Mouse (Mus musculus) frontal cortex, adult 2 months (tissue): ENCODE data around the gene Gm5965. TPM values are rescaled to one million over a fixed set of nuclear protein-coding genes. Genes with fewer than 3 reads are reported as not detected.
A peak's percentile ranks its signal among the peaks of the same experiment; 100 is the strongest.
"Not testable (repeated sequence)": the region's sequence is repeated elsewhere in the genome, so short reads cannot be mapped to it uniquely, and the experiment has no call there.

Source experiments
- DNase-seq, 2 experiments: peaks; one replicate each; pipeline ENCODE4 v3.0.0; 2022; ENCODE audit warnings: low spot score in 1 of 2; ENCODE audit errors: extremely low spot score in 1 of 2
- polyA plus RNA-seq: library from polyadenylated mRNA; depleted of rRNA; stranded (reverse); fragments of >200 nt; gene quantifications from 2 replicates; pipeline ENCODE4 v1.2.3, GENCODE M21; 2012; rRNA removed

The Gm5965 gene
- not detected in 2 replicates for polyA plus RNA-seq

DNA sequence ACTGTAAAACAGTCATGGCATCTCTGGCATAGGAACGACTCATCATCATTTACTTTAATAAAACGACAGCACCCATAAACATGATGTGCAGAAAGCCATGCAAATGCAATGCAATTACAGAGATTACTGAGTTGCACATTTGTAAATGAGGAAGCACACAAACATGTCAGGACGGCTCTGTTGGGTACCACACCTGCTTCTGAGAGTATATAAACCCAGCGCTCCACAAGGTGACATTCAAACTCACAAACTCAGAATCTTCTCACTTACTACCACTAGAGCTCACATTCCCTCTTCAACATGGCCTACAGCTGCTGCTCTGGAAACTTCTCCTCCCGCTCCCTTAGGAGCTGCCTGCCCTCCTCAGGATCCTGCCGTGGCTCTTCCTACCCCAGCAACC, at the start of gene Gm5965:
Gene Gm5965, plus strand, starts transcription at position 301 of the 400 bp plus-strand sequence.
- no peak for DNase-seq

DNA sequence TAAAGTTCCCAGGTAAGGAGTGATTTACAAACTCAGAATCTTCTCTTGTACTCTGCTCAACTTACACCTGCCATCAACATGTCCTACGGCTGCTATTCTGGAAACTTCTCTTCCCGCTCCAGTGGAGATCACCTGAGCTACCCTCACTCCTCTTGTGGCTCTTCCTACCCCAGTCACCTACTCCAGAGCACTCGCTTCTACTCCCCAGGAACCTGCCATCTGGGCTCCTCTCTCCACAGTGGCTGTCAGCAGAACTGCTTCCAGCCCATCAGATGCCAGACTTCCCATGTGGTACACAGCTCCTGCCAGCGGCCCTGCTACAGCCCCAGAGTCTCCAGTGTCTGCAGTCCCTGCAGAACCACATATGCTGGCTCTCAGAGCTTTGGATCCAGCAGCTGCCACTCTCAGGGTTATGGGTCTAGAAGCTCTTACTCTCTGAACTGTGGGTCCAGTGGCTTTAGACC, 48.9 kb upstream of the Gm5965 start, which contains the start of gene Krtap13-1:
Gene Krtap13-1, plus strand, starts transcription at position 51 of the 464 bp plus-strand sequence.
- DNase-seq, result no peak

DNA sequence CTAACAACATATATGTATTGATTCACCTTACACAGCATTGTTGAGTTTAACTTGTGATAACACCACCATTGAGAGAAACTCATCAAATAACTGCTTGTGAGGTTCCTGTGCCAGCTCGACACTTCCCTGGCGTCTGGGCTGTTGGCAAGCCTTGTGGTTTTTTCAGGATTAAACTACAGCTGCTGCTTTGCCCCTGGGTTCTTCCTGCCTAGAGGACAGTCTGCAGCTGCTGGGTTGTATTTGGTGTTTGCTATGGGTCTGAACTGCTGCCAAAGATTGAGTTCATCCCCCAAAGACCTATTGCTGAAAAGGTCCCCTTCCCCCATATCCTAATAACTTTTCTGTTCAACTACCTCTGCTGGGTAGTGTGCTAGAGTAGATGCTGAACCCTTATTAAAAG, 42.3 kb upstream of the Gm5965 start:
- no peak for DNase-seq

DNA sequence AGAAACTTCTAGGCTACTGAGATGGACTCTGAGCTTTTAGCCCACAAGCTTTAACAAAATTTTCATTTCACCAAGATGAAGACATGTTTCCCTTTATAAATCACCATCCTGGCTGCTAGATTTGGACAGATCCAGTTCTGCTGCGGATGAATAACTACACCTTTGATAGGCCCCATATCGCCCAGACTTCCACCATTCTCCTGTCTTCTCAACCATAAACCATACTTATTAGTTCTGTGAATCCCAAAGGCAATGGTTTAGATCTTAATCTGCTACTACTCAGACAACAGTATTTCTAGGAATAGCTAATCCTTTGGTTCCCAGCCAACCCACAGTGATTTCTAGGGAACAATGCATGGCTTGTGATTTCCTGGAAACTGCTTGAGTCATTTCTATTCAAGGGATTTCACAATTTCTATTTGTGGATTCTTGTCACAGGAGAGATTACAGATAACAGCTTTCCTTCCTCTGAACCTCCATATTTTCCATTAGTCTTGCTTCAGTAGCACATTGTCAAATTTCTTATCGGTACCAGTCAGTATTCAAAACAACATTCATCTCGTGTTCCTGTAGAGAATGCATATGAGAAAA, 32.9 kb upstream of the Gm5965 start:
- DNase-seq, result no peak

DNA sequence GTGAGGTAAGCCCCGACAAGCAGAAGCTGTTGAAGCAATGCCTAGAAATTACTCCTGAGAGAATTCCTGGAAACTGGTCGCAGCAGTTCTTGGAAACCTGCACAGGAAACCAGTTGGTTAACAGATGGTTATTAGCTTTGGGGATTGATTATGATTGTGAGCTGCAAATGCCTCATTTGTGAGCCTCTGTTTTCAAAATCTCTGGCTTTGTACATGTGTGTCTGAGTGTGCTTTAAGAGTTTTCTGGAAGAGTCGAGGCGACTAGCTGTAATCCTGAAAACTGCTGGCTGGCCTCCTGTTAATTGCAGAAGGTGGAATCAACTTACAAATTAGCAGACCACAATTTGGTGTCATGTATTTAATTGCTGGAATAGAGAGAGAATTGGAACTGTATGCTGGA, 29.8 kb upstream of the Gm5965 start:
- no peak for DNase-seq

DNA sequence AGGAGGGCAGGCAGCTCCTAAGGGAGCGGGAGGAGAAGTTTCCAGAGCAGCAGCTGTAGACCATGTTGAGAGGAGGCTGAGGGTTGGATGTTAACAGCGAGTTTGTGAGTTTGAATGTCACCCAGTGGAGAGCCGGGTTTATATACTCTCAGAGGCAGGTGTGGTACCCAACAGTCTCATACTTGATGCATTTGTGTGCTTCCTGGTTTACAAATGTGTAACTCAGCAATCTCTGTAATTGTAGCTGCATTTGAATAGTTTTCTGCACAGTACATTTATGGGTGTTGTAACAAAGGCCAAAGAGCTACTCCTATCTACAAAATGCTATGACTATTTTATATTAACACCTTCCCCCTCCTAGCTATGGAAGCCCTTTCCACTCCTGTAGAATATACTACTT, 26.2 kb upstream of the Gm5965 start, which contains the start of gene Krtap13:
Gene Krtap13, minus strand, starts transcription at position 101 of the 400 bp plus-strand sequence.
- DNase-seq, result not testable (repeated sequence)

DNA sequence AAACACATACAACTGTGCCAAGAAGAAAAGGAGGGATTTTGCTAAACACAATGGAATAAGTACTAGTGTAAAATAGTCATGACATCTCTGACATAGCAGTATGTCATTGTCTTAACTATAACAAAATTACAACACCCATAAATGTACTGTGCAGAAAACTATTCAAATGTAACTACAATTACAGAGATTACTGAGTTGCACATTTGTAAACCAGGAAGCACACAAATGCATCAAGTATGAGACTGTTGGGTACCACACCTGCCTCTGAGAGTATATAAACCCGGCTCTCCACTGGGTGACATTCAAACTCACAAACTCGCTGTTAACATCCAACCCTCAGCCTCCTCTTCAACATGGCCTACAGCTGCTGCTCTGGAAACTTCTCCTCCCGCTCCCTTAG, 19.1 kb upstream of the Gm5965 start, which contains the start of gene 2310034C09Rik:
Gene 2310034C09Rik, plus strand, starts transcription at position 301 of the 400 bp plus-strand sequence.
- DNase-seq, result not testable (repeated sequence)

DNA sequence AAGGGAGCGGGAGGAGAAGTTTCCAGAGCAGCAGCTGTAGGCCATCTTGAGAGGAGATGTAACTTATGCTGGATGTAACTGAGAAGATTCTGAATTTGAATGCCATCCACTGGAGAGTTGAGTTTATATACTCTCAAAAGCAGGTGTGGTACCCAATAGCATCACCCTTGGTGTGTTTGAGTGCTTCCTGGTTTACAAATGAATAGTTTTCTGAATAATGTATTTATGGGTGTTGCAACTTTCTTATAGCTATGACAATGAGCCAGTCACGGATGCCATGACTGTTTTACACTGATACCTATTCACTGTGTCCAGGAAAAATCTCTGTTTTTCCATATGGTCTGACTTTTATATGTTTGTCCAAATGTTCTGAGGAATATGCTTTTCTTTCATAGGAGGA, 3.6 kb upstream of the Gm5965 start, which contains the start of gene 2310057N15Rik:
Gene 2310057N15Rik, minus strand, starts transcription at position 101 of the 400 bp plus-strand sequence.
- no peak for DNase-seq

DNA sequence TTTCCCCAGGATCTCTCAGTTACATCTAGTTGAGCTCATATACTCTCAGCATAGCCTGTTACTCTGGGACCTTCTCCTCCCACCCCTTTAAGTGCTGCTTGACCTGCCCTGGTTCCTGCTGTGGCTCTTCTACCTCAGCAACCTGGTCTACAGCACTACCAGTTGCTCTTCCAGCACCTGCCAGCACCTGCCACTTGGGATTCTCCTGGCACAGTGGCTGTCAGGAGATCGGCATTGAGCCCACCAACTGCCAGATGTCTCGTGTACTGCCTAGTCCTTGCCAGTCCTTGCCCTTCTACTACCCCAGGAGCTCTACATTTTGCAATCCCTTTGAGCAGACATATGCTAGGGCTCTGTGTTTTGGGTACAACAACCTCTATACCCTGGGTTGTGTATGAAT, 9.1 kb downstream of the Gm5965 start:
- DNase-seq, result no peak

DNA sequence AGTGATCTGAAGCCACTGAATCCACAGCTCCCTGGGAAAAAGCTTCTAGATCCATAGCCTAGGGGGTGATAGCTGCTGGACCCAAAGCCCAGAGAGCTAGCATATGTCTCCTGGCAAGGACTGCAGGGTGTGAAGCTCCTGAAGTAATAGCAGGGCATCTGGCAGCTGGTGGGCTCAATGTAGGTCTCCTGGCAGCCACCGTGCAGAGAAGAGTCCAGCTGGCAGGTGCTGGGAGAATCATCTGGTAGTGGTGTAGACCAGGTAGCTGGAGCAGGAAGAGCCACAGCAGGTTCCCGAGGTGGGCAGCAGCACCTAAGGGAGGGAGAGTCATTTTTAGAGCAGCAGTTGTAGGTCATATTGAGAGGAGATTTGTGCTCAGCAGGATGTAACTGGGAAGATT, 34.1 kb downstream of the Gm5965 start, which contains the start of gene Gm20741:
Gene Gm20741, minus strand, starts transcription at position 394 of the 400 bp plus-strand sequence.
- DNase-seq, result no peak

DNA sequence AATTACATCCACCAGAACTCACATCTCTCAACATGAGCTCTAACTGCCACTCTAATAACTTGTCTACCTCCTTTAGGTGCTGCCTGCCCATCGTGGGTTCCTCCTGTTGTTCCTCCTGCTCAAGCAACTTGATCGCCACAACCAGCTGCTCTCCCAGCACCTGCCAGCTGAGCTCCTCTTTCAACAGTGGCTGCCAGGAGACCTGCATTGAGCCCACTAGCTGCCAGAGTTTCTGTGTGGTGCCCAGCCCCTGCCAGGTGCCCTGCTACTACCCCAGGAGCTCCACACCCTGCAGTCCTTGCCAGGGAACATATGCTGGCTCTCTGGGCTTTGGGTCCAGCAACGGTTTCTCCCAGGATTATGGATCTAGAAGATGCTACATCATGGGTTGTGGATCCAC, 42.4 kb downstream of the Gm5965 start, which contains the start of gene Krtap15:
Gene Krtap15, plus strand, starts transcription at position 150 of the 400 bp plus-strand sequence.
- DNase-seq, result no peak

DNA sequence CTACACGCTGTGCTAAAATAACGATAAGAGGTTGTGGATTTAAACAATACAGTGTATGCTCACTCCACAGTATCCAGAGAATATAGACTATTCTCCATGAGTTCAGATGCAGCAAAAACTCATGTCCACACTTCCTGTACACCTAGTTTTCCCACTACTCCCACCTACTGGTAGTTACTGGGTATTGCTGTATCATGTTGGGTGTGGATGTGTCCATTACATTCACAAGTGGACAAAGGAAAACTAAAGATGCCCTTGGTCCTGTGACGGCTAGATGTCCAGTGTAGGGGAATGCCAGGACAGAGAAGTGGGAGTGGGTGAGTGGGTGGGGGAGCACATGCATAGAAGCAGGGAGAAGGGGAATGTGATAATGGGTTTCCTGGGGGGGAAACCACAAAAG, 46.0 kb downstream of the Gm5965 start:
- peak in 1 of 2 experiments; percentile 50 for DNase-seq

DNA sequence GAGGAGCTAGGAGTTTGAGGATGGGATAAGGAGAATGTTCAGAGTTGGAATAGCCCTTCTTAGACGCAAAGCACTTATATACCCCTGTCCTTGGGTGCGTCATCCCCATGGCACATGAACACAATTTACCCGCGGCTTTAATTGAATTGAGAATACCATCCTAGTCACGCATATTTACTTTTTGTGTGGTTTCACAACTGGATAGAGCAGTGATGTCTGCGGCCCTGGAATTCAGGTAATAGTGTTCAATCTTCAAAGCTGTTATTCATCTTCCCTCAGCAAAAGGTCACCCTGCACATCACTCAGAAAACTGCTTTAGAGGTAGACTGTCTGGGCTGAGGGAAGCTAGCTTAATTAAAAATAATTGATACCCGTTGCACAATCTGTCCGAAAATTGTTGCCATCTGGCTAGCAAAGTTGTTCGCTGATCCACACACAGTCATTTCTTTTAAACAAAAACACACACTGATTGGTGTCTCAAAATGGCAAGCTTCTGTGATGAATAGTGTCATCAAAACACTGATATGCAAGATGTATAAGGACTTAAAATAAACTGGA, 48.5 kb downstream of the Gm5965 start, which contains the start of gene Krtap14:
Gene Krtap14, minus strand, starts transcription at position 51 of the 558 bp plus-strand sequence.
- no peak for DNase-seq

DNA sequence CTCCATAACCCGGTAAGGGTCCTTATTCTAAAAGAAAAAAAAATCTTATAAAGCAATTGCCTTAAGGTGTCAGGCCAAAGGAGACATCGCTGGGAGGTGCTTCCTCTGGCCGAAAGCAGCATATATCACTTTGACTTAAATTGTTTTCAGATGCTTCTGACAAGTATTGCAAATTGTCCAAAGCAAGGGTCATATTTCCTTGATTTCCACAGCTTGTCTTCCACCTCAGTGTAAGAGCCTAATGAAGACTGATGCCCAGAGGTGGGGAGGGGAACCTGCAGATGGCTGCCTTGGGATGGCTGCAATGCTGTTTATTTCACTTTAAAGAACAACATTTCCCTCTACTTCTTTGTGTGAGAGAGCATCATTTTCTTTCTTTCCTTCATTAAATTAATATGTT, 49.3 kb downstream of the Gm5965 start:
- no peak for DNase-seq

Other genes starting within 250 kb of the Gm5965 start
- 0.06 TPM in 1 of 2 replicates, not detected in the other for gene Cldn8, start 214.7 kb upstream of the Gm5965 start, polyA plus RNA-seq
- not detected in 2 replicates for gene Krtap24-1, start 165.6 kb upstream of the Gm5965 start, polyA plus RNA-seq
- not detected in 2 replicates for gene 2310079G19Rik, start 150.2 kb upstream of the Gm5965 start, polyA plus RNA-seq
- gene Krtap26-1, start 130.1 kb upstream of the Gm5965 start, polyA plus RNA-seq, result not detected in 2 replicates
- gene Krtap27-1, start 106.2 kb upstream of the Gm5965 start, polyA plus RNA-seq, result not detected in 2 replicates
- not detected in 2 replicates for gene 2310061N02Rik, start 69.9 kb upstream of the Gm5965 start, polyA plus RNA-seq
- not detected in 2 replicates for gene Krtap13-1, start 49.0 kb upstream of the Gm5965 start, polyA plus RNA-seq
- not detected in 2 replicates for gene Krtap13, start 26.3 kb upstream of the Gm5965 start, polyA plus RNA-seq
- not detected in 2 replicates for gene 2310034C09Rik, start 19.0 kb upstream of the Gm5965 start, polyA plus RNA-seq
- gene 2310057N15Rik, start 3.7 kb upstream of the Gm5965 start, polyA plus RNA-seq, result not detected in 2 replicates
- gene Gm20741, start 34.3 kb downstream of the Gm5965 start, polyA plus RNA-seq, result not detected in 2 replicates
- gene Krtap15, start 42.3 kb downstream of the Gm5965 start, polyA plus RNA-seq, result not detected in 2 replicates
- not detected in 2 replicates for gene Krtap14, start 48.2 kb downstream of the Gm5965 start, polyA plus RNA-seq
- not detected in 2 replicates for gene Krtap19-1, start 91.5 kb downstream of the Gm5965 start, polyA plus RNA-seq
- not detected in 2 replicates for gene Krtap19-2, start 96.4 kb downstream of the Gm5965 start, polyA plus RNA-seq
- gene Krtap19-3, start 100.1 kb downstream of the Gm5965 start, polyA plus RNA-seq, result not detected in 2 replicates
- not detected in 2 replicates for gene Krtap19-4, start 107.2 kb downstream of the Gm5965 start, polyA plus RNA-seq
- gene Krtap19-5, start 118.6 kb downstream of the Gm5965 start, polyA plus RNA-seq, result not detected in 2 replicates
- gene Krtap19-9b, start 154.4 kb downstream of the Gm5965 start, polyA plus RNA-seq, result not detected in 2 replicates
- gene Krtap16-3, start 185.0 kb downstream of the Gm5965 start, polyA plus RNA-seq, result not detected in 2 replicates
- not detected in 2 replicates for gene Krtap22-2, start 232.9 kb downstream of the Gm5965 start, polyA plus RNA-seq
- not detected in 2 replicates for gene Gm10229, start 237.4 kb downstream of the Gm5965 start, polyA plus RNA-seq